Mouse (Mus musculus) CH12.LX (cell line): ENCODE measurements around the gene Tceal5. TPM values are rescaled to one million over a fixed set of nuclear protein-coding genes. Genes with fewer than 3 reads are reported as not detected.
"Not testable (repeated sequence)": the region's sequence is repeated elsewhere in the genome, so short reads cannot be mapped to it uniquely, and the experiment has no call there.

ENCODE experiments used
- DNase-seq: peaks from one replicate; pipeline ENCODE4 v3.0.0-alpha.2; 2013; ENCODE audit errors: extremely low read depth
- H3K27ac ChIP-seq: 2 replicates; pipeline ENCODE4 v1.5.1; 2012; ENCODE audit warnings: low read depth, mild to moderate bottlenecking, control low read depth, moderate library complexity; ENCODE audit not compliant: insufficient read depth
- H3K27me3 ChIP-seq: replicated peaks from 2 replicates; pipeline ENCODE3; 2012; ENCODE audit warnings: inconsistent platforms
- H3K36me3 ChIP-seq, 2 experiments: replicated peaks in 1 of 2; 2 replicates each; pipeline versions ENCODE3 to v1.6.1; 2012; ENCODE audit warnings: inconsistent platforms in 1 of 2, low read length in 1 of 2, mild to moderate bottlenecking in 1 of 2, mixed read lengths in 1 of 2, moderate library complexity in 1 of 2; ENCODE audit not compliant: control insufficient read depth in 1 of 2, insufficient read depth in 1 of 2
- H3K4me1 ChIP-seq, 2 experiments: 2 replicates each; pipeline ENCODE4 v1.6.1; 2012; ENCODE audit warnings: inconsistent platforms in 1 of 2, moderate library complexity in 1 of 2; ENCODE audit not compliant: insufficient read depth in 2 of 2, control insufficient read depth in 1 of 2
- H3K4me2 ChIP-seq: 2 replicates; pipeline ENCODE4 v1.6.1; 2012; ENCODE audit warnings: low read depth, mild to moderate bottlenecking, control low read depth; ENCODE audit not compliant: poor library complexity, insufficient read depth, severe bottlenecking
- H3K4me3 ChIP-seq, 3 experiments: fragments of 150-350 bp in 1 of 3; sonication (generic) in 1 of 3; replicated peaks in 1 of 3; 2 replicates each; pipeline versions ENCODE3 to v1.5.1; 2011 to 2012; ENCODE audit warnings: low read depth in 2 of 3, low read length in 2 of 3, mild to moderate bottlenecking in 2 of 3, moderate library complexity in 2 of 3, control low read depth in 1 of 3, improper control_type of control experiment in 1 of 3, inconsistent platforms in 1 of 3, mixed read lengths in 1 of 3; ENCODE audit not compliant: poor library complexity in 1 of 3
- H3K79me2 ChIP-seq: replicated peaks from 2 replicates; pipeline ENCODE4 v1.6.1; 2012; ENCODE audit warnings: mild to moderate bottlenecking, moderate library complexity; ENCODE audit not compliant: control insufficient read depth, poor library complexity, insufficient read depth, severe bottlenecking; ENCODE audit errors: extremely low read depth
- H3K9ac ChIP-seq: 2 replicates; pipeline ENCODE4 v1.6.1; 2012; ENCODE audit warnings: low read depth, mild to moderate bottlenecking, control low read depth, moderate library complexity; ENCODE audit not compliant: insufficient read depth
- H3K9me3 ChIP-seq: replicated peaks from 2 replicates; pipeline ENCODE3; 2012; ENCODE audit warnings: low read length, inconsistent platforms, mixed read lengths
- BHLHE40 ChIP-seq: IDR thresholded peaks from 2 replicates; pipeline ENCODE4 v1.6.1; 2011; ENCODE audit warnings: mild to moderate bottlenecking, low read depth, low read length, improper control_type of control experiment
- CHD2 ChIP-seq: IDR thresholded peaks from 2 replicates; pipeline ENCODE4 v1.6.1; 2011; ENCODE audit warnings: low read length, improper control_type of control experiment
- CTCF ChIP-seq, 2 experiments: IDR thresholded peaks in 1 of 2; conservative IDR thresholded peaks in 1 of 2; 2 replicates each; pipeline ENCODE4 v1.5.1; 2011 to 2012; ENCODE audit warnings: low read depth in 2 of 2, low read length in 2 of 2, improper control_type of control experiment in 1 of 2, inconsistent platforms in 1 of 2, mild to moderate bottlenecking in 1 of 2, moderate library complexity in 1 of 2
- GABPA ChIP-seq: IDR thresholded peaks from 2 replicates; pipeline ENCODE4 v1.6.1; 2012; ENCODE audit warnings: low read depth, low read length, improper control_type of control experiment, inconsistent platforms; ENCODE audit not compliant: insufficient replicate concordance
- IRF4 ChIP-seq: IDR thresholded peaks from 2 replicates; pipeline ENCODE4 v1.6.1; 2014; ENCODE audit warnings: low read depth, mild to moderate bottlenecking, inconsistent platforms, low read length, improper control_type of control experiment
- MEF2A ChIP-seq: IDR thresholded peaks from 2 replicates; pipeline ENCODE4 v1.6.1; 2014; ENCODE audit warnings: low read depth, mild to moderate bottlenecking, inconsistent platforms, low read length, improper control_type of control experiment, borderline replicate concordance
- MXI1 ChIP-seq: IDR thresholded peaks from 2 replicates; pipeline ENCODE4 v1.6.1; 2011; ENCODE audit warnings: mild to moderate bottlenecking, low read depth, low read length, improper control_type of control experiment
- MYC ChIP-seq: IDR thresholded peaks from 2 replicates; pipeline ENCODE4 v1.6.1; 2011; ENCODE audit warnings: low read depth, mild to moderate bottlenecking, improper control_type of control experiment, low read length
- NELFE ChIP-seq: IDR thresholded peaks from 2 replicates; pipeline ENCODE4 v1.6.1; 2011; ENCODE audit warnings: low read depth, low read length, improper control_type of control experiment
- NRF1 ChIP-seq: IDR thresholded peaks from 2 replicates; pipeline ENCODE4 v1.6.1; 2014; ENCODE audit warnings: low read depth, mild to moderate bottlenecking, inconsistent platforms, low read length, improper control_type of control experiment, moderate library complexity
- PAX5 ChIP-seq: IDR thresholded peaks from 2 replicates; pipeline ENCODE4 v1.6.1; 2012; ENCODE audit warnings: low read length, inconsistent platforms, mixed read lengths
- POLR2AphosphoS2 ChIP-seq: IDR thresholded peaks from 2 replicates; pipeline ENCODE4 v1.6.1; 2011; ENCODE audit warnings: low read depth, low read length, improper control_type of control experiment
- RAD21 ChIP-seq: IDR thresholded peaks from 2 replicates; pipeline ENCODE4 v1.6.1; 2011; ENCODE audit warnings: low read depth, mild to moderate bottlenecking, low read length, improper control_type of control experiment, moderate library complexity
- SMC3 ChIP-seq: IDR thresholded peaks from 2 replicates; pipeline ENCODE4 v1.6.1; 2011; ENCODE audit warnings: low read depth, low read length, improper control_type of control experiment
- TBP ChIP-seq: conservative IDR thresholded peaks from 2 replicates; pipeline ENCODE4 v1.6.1; 2011; ENCODE audit warnings: low read depth, low read length, improper control_type of control experiment
- USF2 ChIP-seq: conservative IDR thresholded peaks from 2 replicates; pipeline ENCODE4 v1.6.1; 2011; ENCODE audit warnings: low read depth, low read length, improper control_type of control experiment
- dilution Hi-C: fragments of 300-500 bp; cut with MboI; formaldehyde crosslinking; loops from 2 replicates; pipeline ENCODE4 v1.14.3; 2020; ENCODE audit warnings: low sequenced_read_pairs; ENCODE audit not compliant: extremely low pct_unique_long_range_greater_than_20kb, extremely low pct_ligation_motif_present
- in situ Hi-C: fragments of 300-500 bp; cut with MboI; formaldehyde crosslinking; loops from 3 replicates; pipeline ENCODE4 v1.14.3; 2019; ENCODE audit warnings: low sequenced_read_pairs, low pct_ligation_motif_present, low pct_unique_long_range_greater_than_20kb, mixed read lengths
- polyA plus RNA-seq: library from polyadenylated mRNA; unstranded; fragments of >175 nt; gene quantifications from 2 replicates; pipeline ENCODE4 v1.2.1, GENCODE M21; 2012; ENCODE audit warnings: low read depth; ENCODE audit not compliant: insufficient read length
- total RNA-seq, 2 experiments: library from RNA; depleted of rRNA; stranded (reverse); fragments of 300-350 nt in 1 of 2; fragments of >200 nt in 1 of 2; gene quantifications; 2 replicates each; pipeline ENCODE4 v1.2.3; 2012 to 2014

Gene Tceal5
- total and polyA plus RNA-seq, 3 experiments = 0.30 TPM; not detected in 2

DNA sequence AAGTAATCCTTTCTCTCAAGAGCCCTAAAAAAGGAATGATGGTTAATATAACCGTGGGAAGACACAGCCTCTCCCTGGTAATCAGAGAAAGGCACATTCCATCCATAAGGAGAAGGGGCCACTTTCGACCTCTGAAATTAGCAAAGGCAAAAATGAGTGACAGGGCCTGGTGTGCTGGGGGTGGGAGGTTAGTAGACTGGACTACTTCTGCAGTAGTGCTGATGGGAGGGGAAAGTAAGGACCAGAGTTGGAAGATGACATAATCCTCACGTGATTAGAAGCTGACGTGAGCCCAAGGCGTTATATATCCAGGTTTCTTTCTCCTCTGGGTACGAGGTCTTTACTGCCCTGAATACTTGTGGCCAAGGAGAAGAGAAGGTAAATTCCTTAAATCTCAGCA is 20.0 kb upstream of the Tceal5 start:
- DNase-seq = no peak
- TF ChIP-seq CTCF (conservative IDR thresholded peaks at IDR 0.05 in 1 of 2, IDR thresholded peaks at IDR 0.05 in 1 of 2; ENCODE audit: low read depth in 2 of 2, low read length in 2 of 2) (no peak), IRF4 (no peak), BHLHE40 (peak; percentile 37; the same call in 1 of the 2 replicates)
- TF ChIP-seq, all 38 proteins: peak for 1
- H3K9me3 ChIP-seq = no peaks in the 10 kb centered on the region
- in situ Hi-C loops (no loop called here), dilution Hi-C loops (no loop called here)
- H3K36me3 ChIP-seq = no peaks in the 10 kb centered on the region
- no peaks in the 10 kb centered on the region for H3K79me2 ChIP-seq
- no peak overlapping the region for H3K4me3 ChIP-seq
- H3K4me2 ChIP-seq = no peak overlapping the region
- no peak overlapping the region for H3K9ac ChIP-seq
- H3K4me1 ChIP-seq = no peaks in the 10 kb centered on the region
- no peaks in the 10 kb centered on the region for H3K27me3 ChIP-seq
- H3K27ac ChIP-seq = no peak overlapping the region

DNA sequence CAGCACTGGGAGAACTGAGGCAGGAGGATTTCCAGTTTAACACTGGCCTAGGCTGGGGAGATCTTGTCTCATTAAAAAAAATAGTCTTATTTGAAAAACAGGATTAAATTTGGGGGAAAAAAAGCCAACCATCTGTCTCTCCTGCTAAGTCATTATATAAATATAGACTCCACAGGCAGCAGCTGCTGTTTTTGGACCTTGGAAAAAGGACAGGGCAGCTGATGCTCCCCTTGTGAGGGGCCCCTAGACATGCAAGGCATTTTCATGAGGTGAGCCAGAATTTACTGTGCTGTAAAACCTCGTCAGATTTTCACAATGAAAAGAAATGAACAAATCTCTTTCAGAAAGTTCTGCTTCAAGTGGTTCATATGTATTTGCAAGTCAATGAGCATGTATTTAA is 12.6 kb upstream of the Tceal5 start:
- in situ Hi-C loops = no loop called here
- DNase-seq = no peak
- Histone ChIP-seq H3K9me3 (no peaks in the 10 kb centered on the region), H3K27me3 (no peaks in the 10 kb centered on the region)
- TF ChIP-seq PAX5 (no peak), RAD21 (no peak), CHD2 (no peak), NELFE (no peak), NRF1 (no peak), SMC3 (no peak), MXI1 (no peak), POLR2AphosphoS2 (no peak), GABPA (no peak), USF2 (no peak), BHLHE40 (no peak), TBP (no peak), MEF2A (no peak), MYC (no peak)
- TF ChIP-seq, all 38 proteins: peak for 0
- Histone ChIP-seq H3K36me3 (no peaks in the 10 kb centered on the region), H3K4me3 (no peak overlapping the region), H3K4me1 (no peaks in the 10 kb centered on the region), H3K27ac (no peak overlapping the region), H3K4me2 (no peak overlapping the region), H3K79me2 (no peaks in the 10 kb centered on the region), H3K9ac (no peak overlapping the region)
- dilution Hi-C loops = no loop called here

DNA sequence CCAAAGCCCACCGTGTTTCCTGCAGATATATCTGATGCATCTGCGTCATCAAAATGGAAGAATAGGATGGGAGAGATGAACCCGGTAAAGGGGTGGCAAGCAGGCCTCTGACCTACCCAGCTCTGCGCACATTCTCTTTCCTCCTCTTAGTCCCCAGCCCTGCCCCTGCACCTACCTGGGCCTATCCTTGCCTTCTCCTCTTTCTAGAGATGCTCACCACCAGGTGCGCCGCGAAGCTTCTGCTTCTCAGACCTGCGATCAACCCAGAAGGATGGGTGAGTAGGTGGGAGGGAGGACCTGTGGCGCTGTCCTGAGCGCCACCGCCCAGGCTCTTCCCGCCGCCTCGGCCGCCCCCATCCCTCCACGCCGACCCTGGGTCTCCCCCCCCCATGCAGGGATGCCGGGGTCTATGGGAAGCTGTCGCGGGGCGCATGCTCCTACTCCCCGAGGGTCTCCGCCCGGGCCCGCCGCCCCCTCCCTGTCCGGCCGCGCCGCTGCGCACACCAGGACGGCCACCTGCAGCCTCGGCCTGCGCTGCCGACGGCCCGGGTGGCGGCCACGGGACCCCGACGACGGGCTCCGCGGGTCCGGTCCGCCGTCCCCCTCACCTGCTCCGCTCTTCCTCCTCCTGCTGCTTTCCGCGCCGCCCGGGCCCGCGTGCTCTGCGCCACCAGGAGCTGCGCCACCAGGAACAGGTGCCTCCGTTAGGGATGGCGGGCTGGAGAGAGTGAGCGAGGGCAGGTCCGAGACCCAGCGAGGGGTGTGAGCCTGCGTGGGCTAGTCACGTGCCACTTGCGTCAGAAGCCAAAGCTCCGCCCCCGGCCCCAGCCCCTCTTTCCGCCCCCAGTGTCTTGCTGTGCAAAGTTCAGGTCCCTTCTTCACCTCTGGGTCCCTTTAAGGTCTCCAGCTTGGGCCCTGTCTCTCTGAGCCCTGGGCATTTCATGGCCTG is 11.3 kb upstream of the Tceal5 start, which contains the start of the genes Tceal7 and Bex1:
Tceal7 (plus strand) TSS at position 51 of the 949 bp plus-strand sequence.
Bex1 (minus strand) TSS at position 785 of the 949 bp plus-strand sequence.
- H3K27me3 ChIP-seq, H3K27ac ChIP-seq, H3K9ac ChIP-seq, H3K4me2 ChIP-seq, in situ Hi-C loops, H3K79me2 ChIP-seq, H3K9me3 ChIP-seq, DNase-seq, dilution Hi-C loops, H3K4me1 ChIP-seq, H3K4me3 ChIP-seq, H3K36me3 ChIP-seq: not testable (repeated sequence)
